Mouse (Mus musculus) effector memory CD4-positive, alpha-beta T cell, adult 5 months (primary cell): ENCODE results near the gene D430042O09Rik. TPM values are rescaled to one million over a fixed set of nuclear protein-coding genes. Genes with fewer than 3 reads are reported as not detected.

Experiments used
- polyA plus RNA-seq: library from polyadenylated mRNA; unstranded; fragments of 100-300 nt; shearing (Covaris generic); gene quantifications from one replicate; pipeline ENCODE4 v1.2.1, GENCODE M21; 2017

D430042O09Rik gene
- polyA plus RNA-seq: 8.1 TPM

GRCm38 (mm10) chr7:125707593-125708022 lies at the start of gene D430042O09Rik, which contains the start of gene Gtf3c1:
Gene D430042O09Rik, plus strand, starts transcription at chr7:125707888.
Gene Gtf3c1, minus strand, starts transcription at chr7:125707780.

Other genes starting within 250 kb of the D430042O09Rik start
- 88.3 TPM for gene Nsmce1, start 216.3 kb upstream of the D430042O09Rik start, polyA plus RNA-seq
- 437 TPM for gene Il4ra, start 155.8 kb upstream of the D430042O09Rik start, polyA plus RNA-seq
- 791 TPM for gene Il21r, start 104.5 kb upstream of the D430042O09Rik start, polyA plus RNA-seq
- gene Gtf3c1, start 108 bp upstream of the D430042O09Rik start, polyA plus RNA-seq: 40.1 TPM